Mouse (Mus musculus) lung, adult 18-20 months (tissue): ENCODE measurements around the gene Srsf7.
A peak's percentile ranks its signal among the peaks of the same experiment; 100 is the strongest.
"Not testable (repeated sequence)": the region's sequence is repeated elsewhere in the genome, so short reads cannot be mapped to it uniquely, and the experiment has no call there.

Experiments
- DNase-seq, 2 experiments: peaks; one replicate each; pipeline ENCODE4 v3.0.0; 2022; ENCODE audit warnings: mixed read lengths in 2 of 2

Gene Srsf7

GRCm38 (mm10) chr17:80206671-80207581 lies at the start of gene Srsf7, which contains the start of gene Ttc39d:
Gene Srsf7, minus strand, starts transcription at chr17:80207307.
Gene Ttc39d, plus strand, starts transcription at chr17:80207460.
- peak; percentile 98 for DNase-seq

- DNase-seq: peak; percentile 77 to 85
Measured at GRCm38 (mm10) chr17:80255208-80255607, 48.1 kb upstream of the Srsf7 start.

- DNase-seq: no peak
Measured at GRCm38 (mm10) chr17:80254421-80254820, 47.3 kb upstream of the Srsf7 start.

GRCm38 (mm10) chr17:80252757-80253525 lies 45.8 kb upstream of the Srsf7 start:
- DNase-seq: peak in 1 of 2 experiments; percentile 21

- no peak for DNase-seq
Measured at GRCm38 (mm10) chr17:80243116-80243515, 36.0 kb upstream of the Srsf7 start.

- no peak for DNase-seq
Measured at GRCm38 (mm10) chr17:80241594-80241993, 34.5 kb upstream of the Srsf7 start.

- no peak for DNase-seq
Measured at GRCm38 (mm10) chr17:80237475-80237874, 30.4 kb upstream of the Srsf7 start.

GRCm38 (mm10) chr17:80236805-80237204 lies 29.7 kb upstream of the Srsf7 start:
- DNase-seq: no peak

GRCm38 (mm10) chr17:80235477-80235876 lies 28.4 kb upstream of the Srsf7 start:
- DNase-seq: no peak

GRCm38 (mm10) chr17:80234376-80234775 lies 27.3 kb upstream of the Srsf7 start:
- DNase-seq: no peak

GRCm38 (mm10) chr17:80233844-80234243 lies 26.7 kb upstream of the Srsf7 start:
- DNase-seq: no peak

- DNase-seq: no peak
Measured at GRCm38 (mm10) chr17:80229396-80229795, 22.3 kb upstream of the Srsf7 start.

- not testable (repeated sequence) for DNase-seq
Measured at GRCm38 (mm10) chr17:80225142-80225541, 18.0 kb upstream of the Srsf7 start.

GRCm38 (mm10) chr17:80224326-80225116 lies 17.4 kb upstream of the Srsf7 start, which contains the start of gene Gemin6:
Gene Gemin6, plus strand, starts transcription at chr17:80224441.
- peak; percentile 85 to 89 for DNase-seq

- no peak for DNase-seq
Measured at GRCm38 (mm10) chr17:80223829-80224228, 16.7 kb upstream of the Srsf7 start.

GRCm38 (mm10) chr17:80221890-80222628 lies 15.0 kb upstream of the Srsf7 start:
- no peak for DNase-seq

GRCm38 (mm10) chr17:80221202-80221601 lies 14.1 kb upstream of the Srsf7 start:
- DNase-seq: no peak

GRCm38 (mm10) chr17:80220131-80220530 lies 13.0 kb upstream of the Srsf7 start:
- no peak for DNase-seq

GRCm38 (mm10) chr17:80213998-80214397 lies 6.9 kb upstream of the Srsf7 start:
- not testable (repeated sequence) for DNase-seq

GRCm38 (mm10) chr17:80206301-80206670 lies 821 bp downstream of the Srsf7 start:
- no peak for DNase-seq

- DNase-seq: no peak
Measured at GRCm38 (mm10) chr17:80205657-80206056, 1.4 kb downstream of the Srsf7 start.
